Mouse (Mus musculus): ENCODE results near the gene Kcnj8.

The Kcnj8 gene

DNA sequence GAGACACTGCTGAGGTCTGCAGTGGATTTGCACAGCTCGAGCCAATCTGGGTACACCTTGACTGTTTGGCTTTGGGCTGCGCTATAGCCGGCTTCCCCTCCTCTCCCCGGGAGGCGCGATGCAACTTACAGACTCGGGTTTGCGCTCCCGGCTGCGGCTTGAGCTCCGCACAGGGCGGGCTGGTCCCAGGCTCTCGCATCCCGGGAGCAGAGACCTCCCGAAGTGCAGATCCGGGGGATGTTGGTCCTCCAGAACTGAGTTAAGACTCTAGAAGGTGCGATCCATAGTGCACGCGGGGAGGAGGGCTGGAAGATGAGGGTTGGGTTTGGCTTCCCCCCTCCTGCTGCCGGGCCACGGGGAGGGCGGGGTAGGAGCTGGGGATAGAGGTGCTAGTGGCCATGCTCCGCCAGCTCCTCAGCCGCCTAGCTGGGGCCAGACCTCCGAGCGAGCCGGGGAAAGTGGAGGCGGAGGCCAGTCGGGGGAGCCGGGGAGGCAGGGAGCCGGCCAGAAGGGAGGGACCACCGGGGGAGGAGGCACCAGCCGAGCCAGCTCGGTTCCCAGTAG is at the start of gene Kcnj8:
Kcnj8 (minus strand) TSS at position 560 of the 564 bp plus-strand sequence.
- in situ Hi-C loops (cut with MboI; ENCODE audit: unreplicated experiment in 2 of 2) = no loop called here

DNA sequence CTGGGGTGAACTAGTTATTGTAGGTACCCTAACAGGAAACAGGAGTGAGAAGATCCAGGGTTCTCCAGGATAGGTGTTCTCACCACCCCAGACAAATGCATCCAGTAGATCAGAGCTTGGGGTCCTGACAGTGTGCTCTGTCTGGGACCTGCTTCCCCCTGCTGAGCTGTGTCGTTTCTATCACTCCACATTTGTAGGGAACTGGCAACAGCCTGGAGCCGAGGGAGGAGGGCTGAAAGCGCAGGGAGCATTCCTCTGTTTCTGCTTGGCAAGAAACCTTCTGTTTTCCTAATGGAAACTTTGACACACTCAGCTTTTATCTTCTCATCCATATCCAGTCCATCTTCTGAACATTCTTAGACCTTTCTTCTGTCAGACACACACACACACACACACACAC is 45.2 kb upstream of the Kcnj8 start:
- in situ Hi-C loops (cut with MboI; ENCODE audit: unreplicated experiment in 2 of 2) = no loop called here

- in situ Hi-C loops (cut with MboI; ENCODE audit: unreplicated experiment in 2 of 2) = no loop called here
Measured at GRCm38 (mm10) chr6:142614324-142614723, 42.9 kb upstream of the Kcnj8 start.

DNA sequence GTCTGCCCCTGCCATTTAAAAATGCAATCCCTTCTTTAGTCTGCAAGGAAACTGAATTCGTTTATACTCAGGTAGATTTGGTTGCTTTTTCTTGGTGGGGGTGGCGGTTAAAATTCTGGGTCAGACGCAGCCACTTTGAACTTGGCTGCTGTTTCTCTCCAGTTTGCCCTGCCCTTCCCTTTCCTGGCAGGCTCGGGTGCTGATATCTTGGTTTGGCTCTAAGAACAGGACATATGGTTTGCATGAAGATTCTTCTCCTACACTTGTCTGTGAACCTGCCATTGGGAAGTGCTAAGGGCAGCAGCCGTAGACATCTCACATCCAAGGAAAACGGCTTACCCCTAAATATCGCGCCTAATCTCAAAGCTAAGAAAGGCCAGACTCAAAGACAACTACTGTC is 41.0 kb upstream of the Kcnj8 start:
- in situ Hi-C loops (cut with MboI; ENCODE audit: unreplicated experiment in 2 of 2) = no loop called here

DNA sequence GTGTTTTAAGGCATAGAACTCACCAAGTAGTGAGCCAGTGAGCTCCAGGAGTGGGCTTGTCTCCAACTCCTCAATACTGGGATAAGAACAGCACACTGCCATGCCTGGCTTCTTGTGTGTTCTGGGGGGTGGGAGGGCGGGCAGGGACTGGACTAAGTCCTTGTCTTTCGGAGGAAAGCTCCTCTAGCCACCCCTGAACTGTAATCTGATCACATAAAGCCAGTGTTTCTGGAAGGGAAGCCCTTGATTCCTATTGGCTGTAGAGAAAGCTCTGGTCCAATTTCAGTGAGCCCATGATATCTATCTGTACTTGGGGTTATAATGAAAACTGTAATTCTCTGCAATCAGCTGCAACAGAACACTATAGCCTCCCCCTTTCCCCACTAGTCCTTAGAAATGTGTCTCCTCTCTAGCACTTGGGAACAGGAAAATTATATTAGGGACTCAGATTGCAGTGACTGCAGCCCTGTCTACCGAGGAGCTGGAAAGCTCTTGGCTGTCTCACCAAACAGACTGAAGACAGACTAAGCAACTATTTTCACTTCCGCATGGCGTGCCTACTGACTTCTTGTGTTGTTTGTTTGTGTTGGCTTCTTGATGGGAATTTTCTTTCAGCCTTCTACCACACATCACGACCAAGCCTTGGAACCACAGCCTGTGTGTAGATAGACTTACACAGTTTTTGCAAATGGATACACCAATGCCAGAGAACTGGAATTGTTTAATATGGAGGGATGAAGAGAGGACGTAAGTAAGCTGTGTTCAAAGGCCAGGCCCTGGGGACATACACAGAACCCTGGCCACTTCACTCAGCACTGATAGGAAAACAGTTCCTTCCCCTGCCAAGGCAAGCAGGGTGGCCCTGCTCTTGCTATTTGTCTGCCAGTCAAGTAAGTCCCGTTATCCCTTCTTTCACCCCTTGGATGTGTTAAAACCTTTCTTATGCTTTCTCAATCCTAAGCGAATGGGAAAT is 38.3 kb upstream of the Kcnj8 start:
- in situ Hi-C loops (cut with MboI; ENCODE audit: unreplicated experiment in 2 of 2) = no loop called here

- in situ Hi-C loops (cut with MboI; ENCODE audit: unreplicated experiment in 2 of 2) = no loop called here
Measured at GRCm38 (mm10) chr6:142607080-142607479, 35.7 kb upstream of the Kcnj8 start.

- in situ Hi-C loops (cut with MboI; ENCODE audit: unreplicated experiment in 2 of 2) = no loop called here
Measured at GRCm38 (mm10) chr6:142602772-142603171, 31.4 kb upstream of the Kcnj8 start.

GRCm38 (mm10) chr6:142578831-142579230 is 7.4 kb upstream of the Kcnj8 start:
- in situ Hi-C loops (cut with MboI; ENCODE audit: unreplicated experiment in 2 of 2) = no loop called here

- in situ Hi-C loops (cut with MboI; ENCODE audit: unreplicated experiment in 2 of 2) = no loop called here
Measured at GRCm38 (mm10) chr6:142577801-142578200, 6.4 kb upstream of the Kcnj8 start.

GRCm38 (mm10) chr6:142572876-142573275 is 1.5 kb upstream of the Kcnj8 start:
- in situ Hi-C loops (cut with MboI; ENCODE audit: unreplicated experiment in 2 of 2) = no loop called here

DNA sequence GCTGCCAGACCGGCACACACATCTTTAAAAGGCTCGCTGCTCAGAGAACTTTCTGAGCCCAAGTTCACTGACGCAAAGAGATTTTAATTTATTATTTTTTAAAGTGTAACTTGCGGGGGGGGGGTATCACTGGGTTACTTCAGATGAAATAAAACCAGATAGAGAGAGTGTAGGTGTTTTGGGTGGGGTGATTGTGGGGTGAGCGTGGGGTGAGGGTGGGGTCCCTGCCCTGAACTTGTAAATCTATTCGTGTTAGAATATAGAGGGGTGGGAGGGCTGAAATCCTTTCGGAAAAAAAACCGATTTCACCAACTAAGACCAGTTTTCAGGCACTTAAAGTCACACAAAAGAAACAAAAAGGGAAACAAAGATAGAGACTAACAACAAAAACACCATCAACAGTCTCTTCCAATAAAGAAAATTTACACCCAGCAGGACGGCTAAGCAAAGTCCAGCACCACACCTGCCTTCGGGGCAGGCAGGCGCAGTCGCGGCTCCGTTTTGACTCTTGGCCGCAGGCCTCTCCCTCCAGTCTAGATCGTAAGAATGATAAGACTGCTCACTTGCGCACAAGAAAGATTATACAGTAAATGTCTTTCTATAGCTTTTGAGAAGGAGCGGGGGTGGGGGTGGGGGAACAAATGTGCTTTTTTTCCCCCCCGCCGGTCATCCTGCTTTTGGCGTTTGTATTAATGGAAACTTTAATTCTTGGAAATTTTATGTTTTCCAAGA is 381 bp upstream of the Kcnj8 start:
- in situ Hi-C loops (cut with MboI; ENCODE audit: unreplicated experiment in 2 of 2) = no loop called here

DNA sequence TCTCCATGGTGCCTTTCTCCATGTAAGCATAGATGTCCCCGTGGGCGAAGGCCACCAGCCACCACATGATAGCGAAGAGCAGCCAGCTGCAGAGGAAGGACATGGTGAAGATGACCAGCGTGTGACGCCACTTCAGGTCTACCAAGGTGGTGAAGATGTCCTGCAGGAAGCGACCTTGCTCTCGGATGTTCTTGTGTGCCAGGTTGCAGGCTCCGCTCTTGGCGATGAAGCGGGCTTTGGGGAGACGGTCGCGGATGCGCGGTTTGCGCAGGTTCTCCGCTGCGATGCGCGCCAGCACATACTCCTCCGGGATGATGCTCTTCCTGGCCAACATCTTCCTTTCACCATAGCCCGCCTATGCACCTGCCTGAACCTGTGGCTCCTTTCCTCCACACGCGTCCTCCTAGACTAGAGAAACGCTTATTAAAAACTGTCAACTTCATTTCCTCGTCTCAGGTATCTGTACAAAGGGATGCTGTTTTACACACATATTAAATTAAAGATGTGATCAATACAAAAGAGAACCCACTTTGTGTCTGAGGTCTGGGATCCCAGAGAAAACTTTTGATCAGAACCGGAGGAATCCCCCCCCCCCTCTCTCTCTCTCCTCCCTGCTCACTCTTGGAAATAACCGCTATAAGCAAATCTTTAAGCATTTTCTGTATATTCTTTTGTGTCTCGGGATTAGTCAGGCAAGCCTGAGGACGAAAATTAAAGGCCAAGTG is 1.2 kb downstream of the Kcnj8 start:
- in situ Hi-C loops (cut with MboI; ENCODE audit: unreplicated experiment in 2 of 2) = no loop called here

DNA sequence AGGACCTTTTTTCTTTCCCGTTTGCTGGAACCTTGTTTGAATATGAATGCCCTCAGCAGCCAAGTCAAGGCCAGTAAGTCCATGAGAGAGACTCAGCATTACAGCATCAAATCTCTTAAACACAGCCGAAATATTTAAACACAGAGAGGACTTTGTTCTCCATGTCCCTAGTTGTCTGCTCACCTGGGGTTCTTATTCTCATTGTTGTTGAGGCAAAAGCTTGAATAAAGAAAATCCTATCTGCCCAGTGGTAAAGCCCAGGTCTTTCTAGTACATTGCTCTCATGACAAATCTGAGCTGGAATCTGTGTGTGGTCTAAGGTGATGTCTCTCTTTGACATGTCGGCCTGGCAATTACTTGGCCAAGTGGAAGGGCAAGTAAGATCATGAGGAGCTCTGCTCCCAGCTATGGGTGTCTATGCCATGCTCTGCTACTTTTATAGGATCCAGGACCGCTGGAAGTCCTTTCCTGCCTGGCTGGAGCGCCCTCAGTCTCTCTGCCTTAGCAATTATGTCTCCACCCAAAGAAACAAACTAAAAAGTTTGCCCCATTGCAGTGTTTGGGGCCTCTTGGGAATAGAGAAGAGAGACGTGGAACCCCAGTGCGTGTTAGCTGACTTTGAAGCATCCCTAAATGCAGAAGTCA is 2.6 kb downstream of the Kcnj8 start:
- in situ Hi-C loops (cut with MboI; ENCODE audit: unreplicated experiment in 2 of 2) = no loop called here

- in situ Hi-C loops (cut with MboI; ENCODE audit: unreplicated experiment in 2 of 2) = no loop called here
Measured at GRCm38 (mm10) chr6:142567452-142567851, 4.0 kb downstream of the Kcnj8 start.

DNA sequence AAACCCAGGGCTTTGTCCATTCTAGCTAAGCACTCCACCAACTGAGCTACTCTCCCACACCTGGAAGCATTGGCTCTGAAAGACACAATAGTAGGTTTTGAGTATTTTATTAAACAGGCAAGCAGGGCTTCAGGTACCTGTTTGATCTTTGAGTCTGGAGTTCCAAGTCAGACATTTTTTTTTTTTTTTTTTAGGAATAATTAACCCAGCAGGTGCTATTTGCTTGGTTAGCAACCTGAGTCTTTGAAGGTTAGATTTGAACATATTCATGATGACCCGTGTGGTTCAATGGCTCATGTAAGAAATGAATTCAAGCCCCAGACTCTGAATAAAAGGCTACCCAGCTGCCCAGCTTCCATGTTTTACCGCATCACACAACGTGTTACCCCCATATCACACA is 6.7 kb downstream of the Kcnj8 start:
- in situ Hi-C loops (cut with MboI; ENCODE audit: unreplicated experiment in 2 of 2) = no loop called here

- in situ Hi-C loops (cut with MboI; ENCODE audit: unreplicated experiment in 2 of 2) = no loop called here
Measured at GRCm38 (mm10) chr6:142561151-142561550, 10.3 kb downstream of the Kcnj8 start.

DNA sequence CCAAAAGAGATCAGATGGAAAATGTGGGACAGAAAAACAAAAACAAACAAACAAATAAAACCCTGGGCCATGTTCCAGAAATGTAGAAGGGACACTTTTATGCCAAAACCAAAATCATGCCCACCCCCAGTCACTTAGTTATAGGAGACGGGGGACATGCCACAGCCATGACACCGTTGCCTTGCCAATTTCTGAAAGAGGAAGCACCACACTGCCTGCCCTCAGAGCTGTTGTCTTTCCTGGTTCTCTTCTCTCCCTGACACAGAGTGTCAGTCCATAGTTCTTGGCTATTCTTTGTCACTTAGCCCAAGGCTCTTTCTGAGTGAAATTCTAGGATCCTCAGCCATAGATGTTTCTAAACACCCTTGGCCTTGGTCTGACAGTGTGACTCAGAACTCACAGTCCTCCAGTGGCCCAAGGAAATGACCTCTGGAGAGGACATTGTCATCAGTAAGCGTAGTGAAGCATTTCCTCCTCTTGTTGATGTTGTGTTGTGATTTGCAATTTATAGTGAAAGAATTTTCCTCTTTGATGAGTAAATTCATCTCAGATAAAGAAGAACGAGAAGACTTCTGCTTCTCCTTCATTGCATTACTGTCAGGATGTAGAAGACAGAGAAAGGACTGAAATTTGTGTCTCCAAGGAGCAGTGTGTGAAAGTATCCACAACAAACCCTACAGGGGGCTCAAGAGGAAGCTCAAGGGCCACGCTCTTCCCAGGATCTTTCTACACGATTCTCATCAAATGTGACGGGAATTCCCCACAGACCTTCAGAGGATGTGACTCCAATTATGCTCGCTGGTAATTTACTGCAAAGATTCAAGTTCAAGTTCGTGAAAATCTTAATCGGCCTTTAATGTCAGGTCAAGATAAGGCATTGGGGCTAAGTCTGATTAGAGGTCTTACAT is 12.4 kb downstream of the Kcnj8 start:
- in situ Hi-C loops (cut with MboI; ENCODE audit: unreplicated experiment in 2 of 2) = no loop called here

DNA sequence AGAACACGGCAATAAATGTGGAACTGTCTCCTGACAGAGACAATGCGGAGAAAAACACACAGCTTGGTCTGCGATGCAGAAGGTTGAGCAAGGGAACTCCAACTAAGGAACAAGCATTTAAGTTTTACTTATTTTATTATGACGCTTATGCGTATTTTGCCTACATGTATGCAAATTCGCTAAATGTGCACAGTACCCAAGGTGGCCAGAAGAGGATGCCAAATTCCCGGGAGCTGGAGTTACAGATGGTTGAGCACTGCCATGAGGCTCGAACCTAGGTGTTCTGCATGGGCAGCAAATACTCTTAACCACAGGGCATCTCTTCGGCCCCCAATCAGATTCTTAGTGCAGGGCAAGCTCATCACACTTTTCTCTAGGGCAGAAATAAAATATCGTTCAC is 13.3 kb downstream of the Kcnj8 start:
- in situ Hi-C loops (cut with MboI; ENCODE audit: unreplicated experiment in 2 of 2) = no loop called here

GRCm38 (mm10) chr6:142555988-142556387 is 15.4 kb downstream of the Kcnj8 start:
- in situ Hi-C loops (cut with MboI; ENCODE audit: unreplicated experiment in 2 of 2) = no loop called here
